Mouse (Mus musculus): ENCODE results near the gene Slc35e1. TPM values are rescaled to one million over a fixed set of nuclear protein-coding genes. Genes with fewer than 3 reads are reported as not detected.

The Slc35e1 gene
- polyA plus RNA-seq, 1 experiment from 2014 or later, result 7.9 TPM

GRCm38 (mm10) chr8:72459881-72460533 is 32.4 kb downstream of the Slc35e1 start:
- no peaks in the 10 kb centered on the region for H3K4me1 ChIP-seq (ENCODE audit: control insufficient read depth, insufficient read depth, low read length)
- H3K36me3 ChIP-seq (ENCODE audit: control insufficient read depth, insufficient read depth, low read length), result peaks cover 51% of the 10 kb centered on the region
- H3K4me2 ChIP-seq (ENCODE audit: low read depth, low read length), result no peak overlapping the region
- H3K27me3 ChIP-seq (replicated peaks; ENCODE audit: control insufficient read depth, insufficient read depth, low read length), result no peaks in the 10 kb centered on the region
- WGBS, result 88% methylated on average over 4 of the region's 4 CpGs
- H3K4me3 ChIP-seq (ENCODE audit: low read length), result no peak overlapping the region
- no peak overlapping the region for H3K27ac ChIP-seq (ENCODE audit: low read length)
- no peak for ATAC-seq
- no peak overlapping the region for H3K9ac ChIP-seq (ENCODE audit: low read depth, low read length)
- H3K9me3 ChIP-seq (ENCODE audit: control insufficient read depth, low read length), result no peaks in the 10 kb centered on the region

GRCm38 (mm10) chr8:72458457-72458856 is 34.0 kb downstream of the Slc35e1 start:
- Histone ChIP-seq H3K4me3 (ENCODE audit: low read length) (no peak overlapping the region), H3K36me3 (ENCODE audit: control insufficient read depth, insufficient read depth, low read length) (peaks cover 44% of the 10 kb centered on the region)

DNA sequence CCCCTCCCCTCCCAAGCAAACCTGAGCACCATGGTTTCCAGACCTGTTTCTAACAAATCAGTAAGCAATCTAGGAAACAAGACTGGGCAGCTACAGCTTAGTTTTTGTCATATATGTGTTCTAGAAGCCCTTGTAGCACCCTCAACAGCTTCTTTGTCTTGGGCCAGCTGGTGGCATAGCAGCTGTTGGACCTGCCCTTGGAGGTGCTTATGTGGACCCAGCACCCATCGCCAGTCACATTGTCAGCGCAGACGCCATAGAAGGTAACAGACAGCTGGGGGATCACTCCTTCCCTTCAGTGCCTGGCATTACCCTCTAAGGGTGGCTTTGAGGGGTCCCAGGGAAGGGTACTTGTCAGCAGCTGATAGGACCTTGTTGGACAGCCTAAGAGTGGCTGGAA is 34.6 kb downstream of the Slc35e1 start:
- Histone ChIP-seq H3K9me3 (ENCODE audit: control insufficient read depth, low read length) (peaks cover 7% of the 10 kb centered on the region), H3K4me1 (ENCODE audit: control insufficient read depth, insufficient read depth, low read length) (no peaks in the 10 kb centered on the region), H3K36me3 (ENCODE audit: control insufficient read depth, insufficient read depth, low read length) (peaks cover 42% of the 10 kb centered on the region), H3K9ac (ENCODE audit: low read depth, low read length) (no peak overlapping the region), H3K4me3 (ENCODE audit: low read length) (no peak overlapping the region), H3K4me2 (ENCODE audit: low read depth, low read length) (no peak overlapping the region), H3K27ac (ENCODE audit: low read length) (no peak overlapping the region), H3K27me3 (replicated peaks; ENCODE audit: control insufficient read depth, insufficient read depth, low read length) (no peaks in the 10 kb centered on the region)
- 89% methylated on average over 3 of the region's 3 CpGs for WGBS
- ATAC-seq, result no peak

More at GRCm38 (mm10) chr8:72458457-72458856, 34.0 kb downstream of the Slc35e1 start:
- H3K27me3 ChIP-seq (replicated peaks; ENCODE audit: control insufficient read depth, insufficient read depth, low read length), result no peaks in the 10 kb centered on the region
- no peak overlapping the region for H3K4me2 ChIP-seq (ENCODE audit: low read depth, low read length)
- no peak overlapping the region for H3K9ac ChIP-seq (ENCODE audit: low read depth, low read length)
- 82% methylated on average over 6 of the region's 6 CpGs for WGBS
- no peaks in the 10 kb centered on the region for H3K4me1 ChIP-seq (ENCODE audit: control insufficient read depth, insufficient read depth, low read length)
- H3K9me3 ChIP-seq (ENCODE audit: control insufficient read depth, low read length), result peaks cover 5% of the 10 kb centered on the region
- H3K27ac ChIP-seq (ENCODE audit: low read length), result no peak overlapping the region
- no peak for ATAC-seq

DNA sequence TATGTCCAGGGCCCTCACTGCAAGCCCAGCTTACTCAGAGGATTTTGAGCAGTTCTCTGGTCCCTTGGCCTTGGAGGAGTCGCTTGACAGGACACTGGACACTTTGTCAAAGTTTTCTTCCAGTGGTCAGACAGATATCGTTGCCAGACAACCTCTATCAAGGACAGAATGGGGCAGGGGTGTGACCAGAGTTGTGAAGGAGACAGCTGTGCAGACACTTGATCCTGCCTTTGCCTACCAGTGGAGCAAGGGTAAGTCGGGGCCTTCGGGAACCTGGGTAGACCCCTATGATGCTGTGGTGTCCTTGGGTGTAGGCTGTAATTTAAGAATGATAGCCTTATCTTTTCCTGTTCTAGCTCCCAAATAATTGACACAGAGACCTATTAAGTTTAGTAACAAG is 37.1 kb downstream of the Slc35e1 start:
- Histone ChIP-seq H3K27me3 (replicated peaks; ENCODE audit: control insufficient read depth, insufficient read depth, low read length) (no peaks in the 10 kb centered on the region), H3K4me1 (ENCODE audit: control insufficient read depth, insufficient read depth, low read length) (no peaks in the 10 kb centered on the region), H3K4me2 (ENCODE audit: low read depth, low read length) (no peak overlapping the region), H3K9me3 (ENCODE audit: control insufficient read depth, low read length) (peaks cover 7% of the 10 kb centered on the region), H3K36me3 (ENCODE audit: control insufficient read depth, insufficient read depth, low read length) (peaks cover 24% of the 10 kb centered on the region), H3K27ac (ENCODE audit: low read length) (no peak overlapping the region), H3K4me3 (ENCODE audit: low read length) (no peak overlapping the region), H3K9ac (ENCODE audit: low read depth, low read length) (no peak overlapping the region)
- no peak for ATAC-seq
- 92% methylated on average over 4 of the region's 4 CpGs for WGBS

DNA sequence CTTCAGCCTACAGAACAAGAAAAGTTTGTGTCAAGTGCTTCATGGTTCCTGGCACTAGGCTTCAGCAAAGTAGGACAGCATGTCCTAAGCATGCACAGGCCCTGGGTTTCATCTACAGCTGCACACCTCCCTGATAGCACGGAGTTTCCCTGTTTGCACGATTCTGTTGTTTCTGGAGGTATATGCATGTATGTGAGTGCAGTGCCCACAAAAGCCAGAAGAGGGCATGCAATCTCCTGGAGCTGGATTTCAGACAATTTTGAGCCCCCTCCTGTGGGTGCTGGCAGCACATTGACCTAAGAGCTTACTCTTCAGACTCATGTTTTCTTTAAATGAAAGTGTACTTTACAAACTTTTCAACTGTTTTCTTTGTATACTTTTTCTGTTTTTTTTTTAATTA is 38.5 kb downstream of the Slc35e1 start:
- no peaks in the 10 kb centered on the region for H3K27me3 ChIP-seq (replicated peaks; ENCODE audit: control insufficient read depth, insufficient read depth, low read length)

DNA sequence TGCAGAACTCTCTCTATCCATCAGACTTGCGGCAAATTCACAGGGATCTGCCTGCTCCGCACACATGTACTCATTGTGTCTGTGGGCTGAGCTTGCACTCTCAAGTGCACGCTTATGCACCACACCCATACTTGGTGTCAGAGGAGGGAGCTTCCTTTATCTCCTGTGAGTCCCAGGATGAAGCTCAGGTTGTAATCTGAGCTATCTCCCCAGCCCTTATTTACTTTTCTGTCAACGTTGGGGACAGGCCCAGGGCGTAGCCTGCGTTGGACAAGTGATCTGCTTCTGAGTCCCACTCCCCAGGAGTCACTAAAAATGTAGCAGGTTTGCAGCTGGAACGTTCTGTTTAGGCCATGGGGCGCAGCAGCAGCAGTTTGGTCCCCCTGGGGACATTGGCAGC is 40.9 kb downstream of the Slc35e1 start:
- Histone ChIP-seq H3K9ac (ENCODE audit: low read depth, low read length) (no peak overlapping the region), H3K36me3 (ENCODE audit: control insufficient read depth, insufficient read depth, low read length) (peaks cover 20% of the 10 kb centered on the region), H3K27ac (ENCODE audit: low read length) (no peak overlapping the region), H3K4me2 (ENCODE audit: low read depth, low read length) (no peak overlapping the region), H3K9me3 (ENCODE audit: control insufficient read depth, low read length) (peaks cover 7% of the 10 kb centered on the region), H3K4me1 (ENCODE audit: control insufficient read depth, insufficient read depth, low read length) (no peaks in the 10 kb centered on the region), H3K4me3 (ENCODE audit: low read length) (no peak overlapping the region), H3K27me3 (replicated peaks; ENCODE audit: control insufficient read depth, insufficient read depth, low read length) (no peaks in the 10 kb centered on the region)
- 61% methylated on average over 8 of the region's 8 CpGs for WGBS
- no peak for ATAC-seq

More for the DNA sequence above, 38.5 kb downstream of the Slc35e1 start:
- H3K4me3 ChIP-seq (ENCODE audit: low read length), result no peak overlapping the region
- no peaks in the 10 kb centered on the region for H3K4me1 ChIP-seq (ENCODE audit: control insufficient read depth, insufficient read depth, low read length)
- no peak overlapping the region for H3K9ac ChIP-seq (ENCODE audit: low read depth, low read length)
- no peak overlapping the region for H3K4me2 ChIP-seq (ENCODE audit: low read depth, low read length)
- WGBS, result 92% methylated on average over 2 of the region's 2 CpGs
- no peak for ATAC-seq
- peaks cover 26% of the 10 kb centered on the region for H3K36me3 ChIP-seq (ENCODE audit: control insufficient read depth, insufficient read depth, low read length)
- no peak overlapping the region for H3K27ac ChIP-seq (ENCODE audit: low read length)
- H3K9me3 ChIP-seq (ENCODE audit: control insufficient read depth, low read length), result peaks cover 7% of the 10 kb centered on the region

DNA sequence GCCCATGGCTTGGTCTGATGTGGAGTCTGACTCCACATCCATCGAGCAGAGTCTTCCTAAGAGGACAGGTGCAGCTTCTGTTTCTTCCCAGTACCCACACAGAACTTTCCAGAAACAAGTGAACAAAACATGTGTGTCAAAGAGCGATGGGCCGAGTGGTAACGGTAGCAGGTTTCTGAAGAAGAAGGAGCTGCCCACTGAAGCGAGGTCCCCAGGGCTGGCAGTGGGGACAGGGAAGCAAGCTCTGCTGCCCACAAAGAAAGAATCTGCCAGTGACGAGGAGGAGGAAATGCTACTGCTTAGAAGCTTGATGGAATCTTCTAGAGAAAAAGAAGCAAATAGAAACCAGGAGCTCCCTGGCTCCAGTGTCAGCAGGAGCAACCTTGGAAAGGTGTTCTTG is 47.3 kb downstream of the Slc35e1 start:
- ATAC-seq, result no peak
- H3K9ac ChIP-seq (ENCODE audit: low read depth, low read length), result no peak overlapping the region
- H3K9me3 ChIP-seq (ENCODE audit: control insufficient read depth, low read length), result no peaks in the 10 kb centered on the region
- peaks cover 7% of the 10 kb centered on the region for H3K36me3 ChIP-seq (ENCODE audit: control insufficient read depth, insufficient read depth, low read length)
- H3K4me2 ChIP-seq (ENCODE audit: low read depth, low read length), result no peak overlapping the region
- peaks cover 7% of the 10 kb centered on the region; the same call in 1 of the 2 replicates for H3K4me1 ChIP-seq (ENCODE audit: control insufficient read depth, insufficient read depth, low read length)
- no peak overlapping the region for H3K27ac ChIP-seq (ENCODE audit: low read length)
- H3K4me3 ChIP-seq (ENCODE audit: low read length), result no peak overlapping the region
- H3K27me3 ChIP-seq (replicated peaks; ENCODE audit: control insufficient read depth, insufficient read depth, low read length), result no peaks in the 10 kb centered on the region
- WGBS, result 90% methylated on average over 6 of the region's 6 CpGs

GRCm38 (mm10) chr8:72443994-72444350 is 48.4 kb downstream of the Slc35e1 start:
- no peaks in the 10 kb centered on the region for H3K36me3 ChIP-seq (ENCODE audit: control insufficient read depth, insufficient read depth, low read length)
- no peaks in the 10 kb centered on the region for H3K9me3 ChIP-seq (ENCODE audit: control insufficient read depth, low read length)
- H3K27ac ChIP-seq (ENCODE audit: low read length), result peak overlapping the region; percentile 61
- WGBS, result 26% methylated on average over 6 of the region's 6 CpGs
- peaks cover 7% of the 10 kb centered on the region; the same call in 1 of the 2 replicates for H3K4me1 ChIP-seq (ENCODE audit: control insufficient read depth, insufficient read depth, low read length)
- peak overlapping the region; percentile 61 for H3K4me3 ChIP-seq (ENCODE audit: low read length)
- H3K27me3 ChIP-seq (replicated peaks; ENCODE audit: control insufficient read depth, insufficient read depth, low read length), result no peaks in the 10 kb centered on the region
- peak; percentile 61 for ATAC-seq
- H3K4me2 ChIP-seq (ENCODE audit: low read depth, low read length), result peak overlapping the region; percentile 63
- H3K9ac ChIP-seq (ENCODE audit: low read depth, low read length), result peak overlapping the region; percentile 84

DNA sequence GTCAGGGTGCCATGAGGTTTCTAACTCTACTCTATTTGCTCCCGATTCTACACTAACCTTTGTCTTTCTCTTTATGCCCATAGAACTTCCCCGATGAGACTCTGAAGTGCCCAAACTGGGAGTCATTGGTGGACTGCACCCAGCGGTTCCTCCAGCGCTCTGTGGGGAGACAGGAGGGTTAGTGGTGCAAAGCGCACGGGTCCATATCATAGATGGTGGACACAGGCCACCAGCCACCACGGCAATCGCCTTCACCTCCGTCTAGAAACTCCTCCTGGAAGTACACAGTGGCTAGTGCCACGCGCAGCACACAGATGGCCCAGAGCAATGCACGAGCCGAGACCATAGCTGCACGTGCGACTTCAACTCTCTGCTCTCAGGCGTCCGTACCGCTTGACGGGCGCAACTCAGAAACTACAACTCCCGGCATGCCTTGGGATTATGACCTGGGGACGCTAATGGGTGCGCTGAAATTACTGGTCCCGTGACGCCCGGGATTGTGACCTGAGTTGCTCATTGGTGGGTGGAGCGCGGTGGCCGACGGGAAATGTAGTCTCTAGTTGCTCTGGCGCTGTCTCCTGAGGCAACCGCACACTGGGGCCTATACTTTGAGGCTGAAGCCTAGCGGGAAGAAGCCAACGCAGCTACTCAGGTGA is 48.9 kb downstream of the Slc35e1 start, which contains the start of the genes Calr3 and 1700030K09Rik:
Gene Calr3, minus strand, starts transcription at position 533 of the 656 bp plus-strand sequence.
Gene 1700030K09Rik, plus strand, starts transcription at position 543 of the 656 bp plus-strand sequence.
- WGBS, result 4% methylated on average over 34 of the region's 34 CpGs
- peak within 1 kb of the TSS; percentile 61 for H3K4me3 ChIP-seq (ENCODE audit: low read length)
- peak within 1 kb of the TSS; percentile 79 for H3K4me2 ChIP-seq (ENCODE audit: low read depth, low read length)
- H3K36me3 ChIP-seq (ENCODE audit: control insufficient read depth, insufficient read depth, low read length), result no peaks in the 10 kb centered on the region
- H3K9me3 ChIP-seq (ENCODE audit: control insufficient read depth, low read length), result no peaks in the 10 kb centered on the region
- no peaks in the 10 kb centered on the region for H3K27me3 ChIP-seq (replicated peaks; ENCODE audit: control insufficient read depth, insufficient read depth, low read length)
- H3K4me1 ChIP-seq (ENCODE audit: control insufficient read depth, insufficient read depth, low read length), result peaks cover 7% of the 10 kb centered on the region; the same call in 1 of the 2 replicates
- H3K27ac ChIP-seq (ENCODE audit: low read length), result peak within 1 kb of the TSS; percentile 61
- peak; percentile 100 for ATAC-seq
- peak within 1 kb of the TSS; percentile 84 for H3K9ac ChIP-seq (ENCODE audit: low read depth, low read length)

All from intestine, embryonic 16.5 days (tissue).